Mouse (Mus musculus) midbrain, embryonic 12.5 days (tissue): ENCODE results near the gene Nr4a3. TPM values are rescaled to one million over a fixed set of nuclear protein-coding genes. Genes with fewer than 3 reads are reported as not detected.

Experiments
- ATAC-seq: fragments of 200-750 bp; cut with Nextera tagmentation; 2 replicates; pipeline ENCODE4 v1.8.0; 2017; ENCODE audit warnings: low read depth, moderate TSS enrichment, moderate library complexity; ENCODE audit not compliant: low FRiP score
- H3K27ac ChIP-seq: fragments of 300-500 bp; sonication (generic); replicated peaks from 2 replicates; pipeline ENCODE4 v1.5.1; 2016; ENCODE audit warnings: mild to moderate bottlenecking
- H3K27me3 ChIP-seq: fragments of 300-500 bp; sonication (generic); 2 replicates; pipeline ENCODE4 v1.6.1; 2016; ENCODE audit warnings: mild to moderate bottlenecking
- H3K36me3 ChIP-seq: fragments of 300-500 bp; sonication (generic); 2 replicates; pipeline ENCODE4 v1.6.1; 2016
- H3K4me1 ChIP-seq: fragments of 300-500 bp; sonication (generic); 2 replicates; pipeline ENCODE4 v1.6.1; 2016
- H3K4me2 ChIP-seq: fragments of 300-500 bp; sonication (generic); replicated peaks from 2 replicates; pipeline ENCODE4 v1.6.1; 2016; ENCODE audit warnings: mild to moderate bottlenecking, moderate library complexity
- H3K4me3 ChIP-seq: fragments of 300-500 bp; sonication (generic); 2 replicates; pipeline ENCODE4 v1.5.1; 2016; ENCODE audit warnings: mild to moderate bottlenecking
- H3K9ac ChIP-seq: fragments of 300-500 bp; sonication (generic); replicated peaks from 2 replicates; pipeline ENCODE4 v1.6.1; 2016; ENCODE audit warnings: mild to moderate bottlenecking, moderate library complexity
- H3K9me3 ChIP-seq: fragments of 300-500 bp; sonication (generic); 2 replicates; pipeline ENCODE4 v1.6.1; 2016; ENCODE audit warnings: mild to moderate bottlenecking
- WGBS: fragments of 180-500 bp; shearing (Covaris S2); methylation state at CpG from one replicate; pipeline ENCODE4 v1.1.7; 2016; 5-methylcytosine and 5-hydroxymethylcytosine counted together
- polyA plus RNA-seq: library from polyadenylated mRNA; unstranded; fragments of >200 nt; fragmentation: Nextera tagmentation; extraction: Ambion mirVana; gene quantifications from 2 replicates; pipeline ENCODE4 v1.2.1, GENCODE M21; 2016

Nr4a3 gene
- polyA plus RNA-seq, 1 experiment from 2014 or later = 0.83 TPM

- Histone ChIP-seq H3K36me3 (no peaks in the 10 kb centered on the region), H3K9me3 (no peaks in the 10 kb centered on the region), H3K4me1 (peaks cover 38% of the 10 kb centered on the region), H3K9ac (peak overlapping the region; percentile 63), H3K4me3 (peak overlapping the region; percentile 70), H3K4me2 (peak overlapping the region; percentile 97), H3K27ac (peak overlapping the region; percentile 96), H3K27me3 (peaks cover 38% of the 10 kb centered on the region)
- WGBS = under 1% methylated on average over 105 of the region's 105 CpGs
- ATAC-seq = peak; percentile 83
Measured at GRCm38 (mm10) chr4:48042786-48043701, 1.9 kb upstream of the Nr4a3 start.

GRCm38 (mm10) chr4:48044141-48044490, 837 bp upstream of the Nr4a3 start:
- H3K4me3 ChIP-seq = peak overlapping the region; percentile 70
- peak overlapping the region; percentile 97 for H3K4me2 ChIP-seq
- peak overlapping the region; percentile 72 for H3K9ac ChIP-seq
- no peaks in the 10 kb centered on the region for H3K9me3 ChIP-seq
- peaks cover 39% of the 10 kb centered on the region for H3K27me3 ChIP-seq
- peaks cover 49% of the 10 kb centered on the region for H3K4me1 ChIP-seq
- 0% methylated on average over 11 of the region's 11 CpGs for WGBS
- no peak for ATAC-seq
- H3K36me3 ChIP-seq = no peaks in the 10 kb centered on the region
- H3K27ac ChIP-seq = peak overlapping the region; percentile 92

GRCm38 (mm10) chr4:48045281-48045720, 348 bp downstream of the Nr4a3 start:
- peaks cover 51% of the 10 kb centered on the region for H3K27me3 ChIP-seq
- H3K4me2 ChIP-seq = peak overlapping the region; percentile 97
- H3K27ac ChIP-seq = peak overlapping the region; percentile 92
- H3K36me3 ChIP-seq = no peaks in the 10 kb centered on the region
- H3K9ac ChIP-seq = peak overlapping the region; percentile 72
- H3K4me1 ChIP-seq = peaks cover 49% of the 10 kb centered on the region
- peak; percentile 16; the same call in 1 of the 2 replicates for ATAC-seq
- H3K4me3 ChIP-seq = peak overlapping the region; percentile 70
- H3K9me3 ChIP-seq = no peaks in the 10 kb centered on the region
- under 1% methylated on average over 41 of the region's 42 CpGs for WGBS

- Histone ChIP-seq H3K4me3 (peak overlapping the region; percentile 70), H3K27ac (peak overlapping the region; percentile 92), H3K4me1 (peaks cover 49% of the 10 kb centered on the region), H3K36me3 (no peaks in the 10 kb centered on the region), H3K9ac (peak overlapping the region; percentile 72), H3K4me2 (peak overlapping the region; percentile 97), H3K27me3 (peaks cover 52% of the 10 kb centered on the region), H3K9me3 (no peaks in the 10 kb centered on the region)
- under 1% methylated on average over 39 of the region's 39 CpGs for WGBS
- no peak for ATAC-seq
Measured at GRCm38 (mm10) chr4:48045721-48046460, 938 bp downstream of the Nr4a3 start.

- peak overlapping the region; percentile 97 for H3K4me2 ChIP-seq
- peak overlapping the region; percentile 70 for H3K4me3 ChIP-seq
- H3K27me3 ChIP-seq = peaks cover 58% of the 10 kb centered on the region
- H3K9ac ChIP-seq = peak overlapping the region; percentile 72
- WGBS = under 1% methylated on average over 20 of the region's 20 CpGs
- H3K9me3 ChIP-seq = no peaks in the 10 kb centered on the region
- H3K36me3 ChIP-seq = no peaks in the 10 kb centered on the region
- ATAC-seq = no peak
- peak overlapping the region; percentile 92; the same call in 1 of the 2 replicates for H3K27ac ChIP-seq
- H3K4me1 ChIP-seq = peaks cover 53% of the 10 kb centered on the region
Measured at GRCm38 (mm10) chr4:48046461-48046901, 1.5 kb downstream of the Nr4a3 start.

GRCm38 (mm10) chr4:48047136-48047765, 2.3 kb downstream of the Nr4a3 start:
- Histone ChIP-seq H3K27ac (no peak overlapping the region), H3K4me3 (peak overlapping the region; percentile 70), H3K4me1 (peaks cover 53% of the 10 kb centered on the region), H3K4me2 (peak overlapping the region; percentile 97), H3K27me3 (peaks cover 63% of the 10 kb centered on the region), H3K9me3 (no peaks in the 10 kb centered on the region), H3K9ac (peak overlapping the region; percentile 7; the same call in 1 of the 2 replicates), H3K36me3 (no peaks in the 10 kb centered on the region)
- no peak for ATAC-seq
- WGBS = 1% methylated on average over 33 of the region's 33 CpGs

GRCm38 (mm10) chr4:48047766-48048371, 2.9 kb downstream of the Nr4a3 start:
- Histone ChIP-seq H3K9ac (peak overlapping the region; percentile 15; the same call in 1 of the 2 replicates), H3K4me1 (peaks cover 53% of the 10 kb centered on the region)

GRCm38 (mm10) chr4:48048456-48049315, 3.7 kb downstream of the Nr4a3 start:
- 1% methylated on average over 35 of the region's 35 CpGs for WGBS
- 0 out of 2 replicates have a peak overlapping the region, but pooled peaks have one; percentile 24 for H3K9ac ChIP-seq

More at GRCm38 (mm10) chr4:48047766-48048371, 2.9 kb downstream of the Nr4a3 start:
- Histone ChIP-seq H3K27me3 (peaks cover 69% of the 10 kb centered on the region), H3K27ac (0 out of 2 replicates have a peak overlapping the region, but pooled peaks have one; percentile 20), H3K4me3 (peak overlapping the region; percentile 70), H3K4me2 (peak overlapping the region; percentile 97), H3K36me3 (no peaks in the 10 kb centered on the region), H3K9me3 (no peaks in the 10 kb centered on the region)
- peak; percentile 10; the same call in 1 of the 2 replicates for ATAC-seq
- 0% methylated on average over 30 of the region's 30 CpGs for WGBS

GRCm38 (mm10) chr4:48050020-48050419, 5.1 kb downstream of the Nr4a3 start:
- no peak for ATAC-seq
- Histone ChIP-seq H3K9ac (no peak overlapping the region), H3K9me3 (no peaks in the 10 kb centered on the region), H3K36me3 (no peaks in the 10 kb centered on the region), H3K27me3 (peaks cover 85% of the 10 kb centered on the region), H3K27ac (no peak overlapping the region), H3K4me1 (peaks cover 47% of the 10 kb centered on the region), H3K4me2 (no peak overlapping the region), H3K4me3 (no peak overlapping the region)
- 66% methylated on average over 3 of the region's 3 CpGs for WGBS

More at GRCm38 (mm10) chr4:48048456-48049315, 3.7 kb downstream of the Nr4a3 start:
- Histone ChIP-seq H3K27ac (no peak overlapping the region), H3K9me3 (no peaks in the 10 kb centered on the region), H3K4me1 (peaks cover 53% of the 10 kb centered on the region), H3K36me3 (no peaks in the 10 kb centered on the region), H3K4me3 (peak overlapping the region; percentile 70), H3K27me3 (peaks cover 77% of the 10 kb centered on the region), H3K4me2 (peak overlapping the region; percentile 97)
- no peak for ATAC-seq

- H3K27me3 ChIP-seq = peaks cover 85% of the 10 kb centered on the region
- 40% methylated on average over 5 of the region's 5 CpGs for whole genome bisulfite sequencing
- no peak overlapping the region for H3K9ac ChIP-seq
- H3K27ac ChIP-seq = no peak overlapping the region
- H3K4me1 ChIP-seq = peaks cover 44% of the 10 kb centered on the region
- no peak for ATAC-seq
- no peaks in the 10 kb centered on the region for H3K36me3 ChIP-seq
- no peaks in the 10 kb centered on the region for H3K9me3 ChIP-seq
- no peak overlapping the region for H3K4me3 ChIP-seq
- H3K4me2 ChIP-seq = no peak overlapping the region
Measured at GRCm38 (mm10) chr4:48050442-48050841, 5.5 kb downstream of the Nr4a3 start.
